In the genomic region with DNA sequence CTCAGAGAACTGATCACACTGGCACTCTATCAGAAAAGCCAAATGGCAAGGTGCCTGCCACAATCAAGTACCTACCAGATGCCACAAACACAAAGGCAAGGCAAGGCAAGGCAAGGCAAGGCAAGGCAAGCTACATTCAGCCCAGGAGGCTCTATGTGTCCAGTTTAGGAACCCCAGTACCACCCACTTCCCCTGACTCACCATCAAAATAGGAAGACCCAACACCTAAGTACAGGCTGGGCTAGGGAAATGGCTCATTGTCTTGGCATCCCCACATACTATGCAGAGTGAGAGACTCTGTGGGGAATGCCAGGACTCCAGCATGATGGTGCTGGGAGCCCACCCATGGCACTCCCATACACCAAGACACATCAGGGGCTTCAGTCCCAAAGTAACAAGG, we compare ENCODE assay signal across 33 mouse cellular contexts. TPM values are rescaled to one million over a fixed set of nuclear protein-coding genes. Genes with fewer than 3 reads are reported as not detected.
A peak's percentile ranks its signal among the peaks of the same experiment; 100 is the strongest.
DNase-seq lines count a peak whose midpoint lies in the region; ATAC-seq lines count a peak whose summit lies in the region.
"Had no signal": no experiment of that assay in that cellular context is flagged by ENCODE, and none has a peak within 500 bp of the region (broad histone marks: within the 10 kb centered on the region; RNA-seq: fewer than 3 reads in every experiment).

No protein-coding gene starts in this region.

- H3K36me3 ChIP-seq in liver, embryonic 12.5 days = peaks cover 100% of the 10 kb centered on the region
- peaks cover 5% of the 10 kb centered on the region for H3K36me3 ChIP-seq in liver, embryonic 11.5 days (ENCODE audit: control insufficient read depth, insufficient read depth, low read length)

- H3K9me3 ChIP-seq in liver, embryonic 12.5 days (replicated peaks) = no peaks in the 10 kb centered on the region
- H3K9me3 ChIP-seq in liver, embryonic 11.5 days (ENCODE audit: control insufficient read depth, low read length) = no peaks in the 10 kb centered on the region
- H3K9me3 ChIP-seq: embryonic facial prominence, embryonic 10.5 days; embryonic facial prominence, embryonic 13.5 days; G1E; heart, embryonic 12.5 days; heart, embryonic 15.5 days; hindbrain, embryonic 10.5 days; hindbrain, embryonic 13.5 days had no signal

- no peak overlapping the region for H3K9ac ChIP-seq in liver, embryonic 12.5 days
- no peak overlapping the region for H3K9ac ChIP-seq in liver, embryonic 11.5 days (ENCODE audit: low read depth, low read length)
- H3K9ac ChIP-seq: embryonic facial prominence, embryonic 13.5 days; forebrain, postnatal 0 days; heart, embryonic 12.5 days; heart, embryonic 15.5 days; hindbrain, embryonic 13.5 days had no signal

- H3K4me1 ChIP-seq in liver, embryonic 12.5 days = peaks cover 44% of the 10 kb centered on the region
- peaks cover 6% of the 10 kb centered on the region; the same call in 1 of the 2 replicates for H3K4me1 ChIP-seq in liver, embryonic 11.5 days (replicated peaks; ENCODE audit: control insufficient read depth, insufficient read depth, low read length)
- H3K4me1 ChIP-seq: embryonic facial prominence, embryonic 13.5 days; heart, embryonic 15.5 days had no signal

- 0 out of 2 replicates have a peak overlapping the region, but pooled peaks have one; percentile 46 for H3K27ac ChIP-seq in liver, embryonic 12.5 days
- no peak overlapping the region for H3K27ac ChIP-seq in liver, embryonic 11.5 days (ENCODE audit: low read depth, low read length)
- H3K27ac ChIP-seq: embryonic facial prominence, embryonic 10.5 days; embryonic facial prominence, embryonic 13.5 days; heart, embryonic 15.5 days; hindbrain, embryonic 10.5 days; hindbrain, embryonic 13.5 days had no signal

- no peak overlapping the region for H3K4me2 ChIP-seq in liver, embryonic 12.5 days
- H3K4me2 ChIP-seq in liver, embryonic 11.5 days = no peak overlapping the region
- H3K4me2 ChIP-seq: embryonic facial prominence, embryonic 13.5 days; heart, embryonic 12.5 days; heart, embryonic 15.5 days; hindbrain, embryonic 13.5 days had no signal

- no peaks in the 10 kb centered on the region for H3K27me3 ChIP-seq in liver, embryonic 12.5 days (replicated peaks)
- no peaks in the 10 kb centered on the region for H3K27me3 ChIP-seq in liver, embryonic 11.5 days (replicated peaks; ENCODE audit: control insufficient read depth, insufficient read depth, low read length)
- H3K27me3 ChIP-seq: CH12.LX; embryonic facial prominence, embryonic 13.5 days; heart, embryonic 12.5 days; hindbrain, embryonic 13.5 days; Patski had no signal

- no peak overlapping the region for H3K4me3 ChIP-seq in liver, embryonic 12.5 days
- no peak overlapping the region for H3K4me3 ChIP-seq in liver, embryonic 11.5 days (ENCODE audit: low read depth, low read length)
- H3K4me3 ChIP-seq: embryonic facial prominence, embryonic 10.5 days; embryonic facial prominence, embryonic 13.5 days; heart, embryonic 12.5 days; heart, embryonic 15.5 days; hindbrain, embryonic 10.5 days; hindbrain, embryonic 13.5 days had no signal

- ATAC-seq in liver, embryonic 12.5 days = no peak
- ATAC-seq in liver, embryonic 11.5 days (replicated peaks; ENCODE audit: low FRiP score) = no peak
- ATAC-seq: forebrain, embryonic 14.5 days; forebrain, postnatal 0 days; hindbrain, embryonic 16.5 days; Patski had no signal

- DNase-seq in liver, embryonic 11.5 days (ENCODE audit: low spot score) = no peak
- DNase-seq in 3T3-L1 (ENCODE audit: low read depth, low spot score) (peak; percentile 56), 416B (ENCODE audit: low read depth) (peak; percentile 56)
- no peak for DNase-seq in testis, postnatal 14 days (ENCODE audit: low spot score)
- DNase-seq in gastrocnemius, adult 18-20 months (ENCODE audit: low spot score) = no peak
- DNase-seq: adrenal gland, postnatal 10 days; adrenal gland, postnatal 36 days; B cell, adult 2 months; cerebellum, adult 11 months; cerebellum, adult 2 months; cerebellum, adult 9-11 months; cerebellum, postnatal 36 days; embryo, embryonic 11 days; forebrain, postnatal 0 days; gastrocnemius, postnatal 25 days; heart, adult 18-20 months; heart, postnatal 10 days; heart, postnatal 36 days had no signal

RNA-seq across cellular contexts. Expression of gene Gfod2, which starts 31.2 kb away (rescaled TPM):
- polyA plus RNA-seq in liver, embryonic 12.5 days (2016; fragmentation: Nextera tagmentation; extraction: Ambion mirVana) = 4.5 and 5.1 TPM in 2 replicates
- polyA plus RNA-seq in liver, embryonic 11.5 days (2014; fragmentation: Nextera tagmentation; extraction: Ambion mirVana) = 9.0 and 10.7 TPM in 2 replicates
- 1 to 10 TPM; 6.9 to 8.4 TPM for total RNA-seq in gastrocnemius, adult 18-20 months (2021)

RNA-seq across cellular contexts. Expression of gene Ranbp10, which starts 37.5 kb away (rescaled TPM):
- polyA plus RNA-seq in liver, embryonic 12.5 days (2016; fragmentation: Nextera tagmentation; extraction: Ambion mirVana) = 37.7 and 37.8 TPM in 2 replicates
- 20.2 and 22.0 TPM in 2 replicates for polyA plus RNA-seq in liver, embryonic 11.5 days (2014; fragmentation: Nextera tagmentation; extraction: Ambion mirVana)
- 10 to 100 TPM; 25.6 to 27.4 TPM for total RNA-seq in gastrocnemius, adult 18-20 months (2021)

RNA-seq across cellular contexts. Expression of gene Tsnaxip1, which starts 37.9 kb away (rescaled TPM):
- polyA plus RNA-seq in liver, embryonic 12.5 days (2016; fragmentation: Nextera tagmentation; extraction: Ambion mirVana) = 0.12 and 0.19 TPM in 2 replicates
- 0.12 TPM in 1 of 2 replicates, not detected in the other for polyA plus RNA-seq in liver, embryonic 11.5 days (2014; fragmentation: Nextera tagmentation; extraction: Ambion mirVana)
- total RNA-seq in gastrocnemius, adult 18-20 months (2021) = not detected
- total RNA-seq: adrenal gland, adult 18-20 months; adrenal gland, postnatal 10 days; adrenal gland, postnatal 36 days; gastrocnemius, adult 8-10 months; gastrocnemius, postnatal 25 days; heart, adult 18-20 months; heart, postnatal 10 days; heart, postnatal 36 days had no signal
- polyA plus RNA-seq: frontal cortex, adult 2 months; G1E had no signal

Comparison
In these comparisons a context has a peak if more than half of its experiments do, and no peak if none do; other contexts are left out.
1. DNase-seq: peak in 3T3-L1 (single experiment) and 416B (single experiment); none in liver, embryonic 11.5 days (single experiment), testis, postnatal 14 days (single experiment) and gastrocnemius, adult 18-20 months (single experiment).